Mouse (Mus musculus): Measurements from ENCODE around the gene Zfp648. TPM values are rescaled to one million over a fixed set of nuclear protein-coding genes. Genes with fewer than 3 reads are reported as not detected.

Gene Zfp648
- polyA plus RNA-seq, 1 experiment from 2014 or later, result 0.33 TPM

DNA sequence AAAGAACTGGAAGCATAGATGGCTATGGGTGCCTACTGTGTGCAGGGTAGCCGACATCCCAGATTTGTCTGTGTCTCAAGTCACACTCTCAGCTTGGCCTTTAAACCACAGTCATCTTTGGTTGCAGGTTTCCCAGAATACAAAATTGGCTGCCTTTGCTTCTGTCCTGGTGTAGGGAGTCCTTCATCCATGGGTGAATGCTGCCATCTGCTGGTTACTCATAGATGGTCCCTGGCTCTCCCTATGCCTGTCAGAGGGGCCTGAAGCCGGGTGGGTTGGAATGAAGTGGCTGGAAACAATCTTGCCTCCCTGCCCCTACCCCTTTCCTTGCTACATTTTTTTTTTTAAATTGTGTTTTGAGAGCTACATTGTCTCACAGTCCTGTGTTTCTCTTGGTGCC lies 20.0 kb upstream of the Zfp648 start:
- Histone ChIP-seq H3K9ac (ENCODE audit: low read length) (no peak overlapping the region), H3K36me3 (ENCODE audit: control insufficient read depth, insufficient read depth, low read length) (no peaks in the 10 kb centered on the region), H3K9me3 (ENCODE audit: control insufficient read depth, low read length) (no peaks in the 10 kb centered on the region), H3K4me2 (ENCODE audit: low read depth, low read length) (no peak overlapping the region), H3K27me3 (ENCODE audit: control insufficient read depth, insufficient read depth, low read depth, low read length) (no peaks in the 10 kb centered on the region), H3K27ac (ENCODE audit: low read length) (no peak overlapping the region), H3K4me1 (replicated peaks; ENCODE audit: control insufficient read depth, insufficient read depth, low read length) (no peaks in the 10 kb centered on the region), H3K4me3 (ENCODE audit: low read length) (no peak overlapping the region)
- WGBS, result 30% methylated on average over 2 of the region's 2 CpGs
- ATAC-seq (ENCODE audit: low read depth), result peak; percentile 82

DNA sequence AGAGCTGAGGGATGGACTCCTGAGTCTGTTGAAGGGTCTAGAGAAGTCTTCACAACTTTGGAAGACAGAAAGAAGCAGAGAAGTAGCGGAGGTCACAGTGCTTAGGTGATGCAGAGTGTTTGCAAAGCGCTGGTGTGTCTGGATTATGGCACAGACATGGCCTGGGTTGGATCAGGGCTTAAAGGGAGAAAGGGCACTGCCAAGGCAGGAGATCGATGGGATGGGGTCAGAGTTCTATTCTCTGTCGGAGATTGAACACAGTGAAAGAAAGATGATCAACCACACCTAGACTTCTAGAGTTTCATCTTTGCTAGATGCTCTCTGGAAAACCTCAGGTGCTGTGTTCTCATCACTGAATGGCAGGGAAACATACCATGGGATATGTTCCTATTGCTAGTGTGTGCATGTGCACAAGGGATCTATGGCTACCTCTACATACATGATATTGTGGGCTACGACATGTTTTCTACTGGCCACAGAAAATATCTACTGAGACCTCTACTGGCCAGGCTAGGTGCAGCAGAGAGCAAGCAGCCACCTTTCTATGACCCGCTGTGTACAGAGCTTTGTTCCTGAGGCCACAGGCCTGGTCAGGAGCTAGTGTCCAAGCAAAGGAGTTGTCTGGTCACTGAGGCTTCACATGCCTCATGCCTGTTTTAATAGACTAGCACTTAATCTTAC lies 18.5 kb upstream of the Zfp648 start:
- H3K4me1 ChIP-seq (replicated peaks; ENCODE audit: control insufficient read depth, insufficient read depth, low read length), result no peaks in the 10 kb centered on the region
- H3K9me3 ChIP-seq (ENCODE audit: control insufficient read depth, low read length), result no peaks in the 10 kb centered on the region
- 0 out of 2 replicates have a peak, but pooled peaks have one; percentile 47 for ATAC-seq (ENCODE audit: low read depth)
- no peak overlapping the region for H3K4me2 ChIP-seq (ENCODE audit: low read depth, low read length)
- no peak overlapping the region; the same call in 1 of the 2 replicates for H3K27ac ChIP-seq (ENCODE audit: low read length)
- H3K27me3 ChIP-seq (ENCODE audit: control insufficient read depth, insufficient read depth, low read depth, low read length), result no peaks in the 10 kb centered on the region
- WGBS, result 60% methylated on average over 6 of the region's 6 CpGs
- H3K4me3 ChIP-seq (ENCODE audit: low read length), result no peak overlapping the region
- no peaks in the 10 kb centered on the region for H3K36me3 ChIP-seq (ENCODE audit: control insufficient read depth, insufficient read depth, low read length)
- H3K9ac ChIP-seq (ENCODE audit: low read length), result no peak overlapping the region

GRCm38 (mm10) chr1:154183077-154183751 lies 17.8 kb upstream of the Zfp648 start:
- no peak overlapping the region for H3K9ac ChIP-seq (ENCODE audit: low read length)
- peak overlapping the region; percentile 11 for H3K27ac ChIP-seq (ENCODE audit: low read length)
- H3K4me2 ChIP-seq (ENCODE audit: low read depth, low read length), result no peak overlapping the region
- H3K36me3 ChIP-seq (ENCODE audit: control insufficient read depth, insufficient read depth, low read length), result no peaks in the 10 kb centered on the region
- no peaks in the 10 kb centered on the region for H3K27me3 ChIP-seq (ENCODE audit: control insufficient read depth, insufficient read depth, low read depth, low read length)
- no peaks in the 10 kb centered on the region for H3K9me3 ChIP-seq (ENCODE audit: control insufficient read depth, low read length)
- 52% methylated on average over 7 of the region's 7 CpGs for WGBS
- H3K4me3 ChIP-seq (ENCODE audit: low read length), result no peak overlapping the region
- peak; percentile 39; the same call in 1 of the 2 replicates for ATAC-seq (ENCODE audit: low read depth)
- H3K4me1 ChIP-seq (replicated peaks; ENCODE audit: control insufficient read depth, insufficient read depth, low read length), result no peaks in the 10 kb centered on the region

GRCm38 (mm10) chr1:154188229-154188628 lies 12.8 kb upstream of the Zfp648 start:
- no peak overlapping the region for H3K4me2 ChIP-seq (ENCODE audit: low read depth, low read length)
- H3K9me3 ChIP-seq (ENCODE audit: control insufficient read depth, low read length), result 0 out of 2 replicates have a peak, but pooled peaks cover 2% of the 10 kb centered on the region
- H3K9ac ChIP-seq (ENCODE audit: low read length), result no peak overlapping the region
- ATAC-seq (ENCODE audit: low read depth), result no peak
- H3K4me3 ChIP-seq (ENCODE audit: low read length), result no peak overlapping the region
- 72% methylated on average over 4 of the region's 4 CpGs for WGBS
- no peaks in the 10 kb centered on the region for H3K4me1 ChIP-seq (replicated peaks; ENCODE audit: control insufficient read depth, insufficient read depth, low read length)
- no peak overlapping the region for H3K27ac ChIP-seq (ENCODE audit: low read length)
- H3K27me3 ChIP-seq (ENCODE audit: control insufficient read depth, insufficient read depth, low read depth, low read length), result no peaks in the 10 kb centered on the region
- no peaks in the 10 kb centered on the region for H3K36me3 ChIP-seq (ENCODE audit: control insufficient read depth, insufficient read depth, low read length)

DNA sequence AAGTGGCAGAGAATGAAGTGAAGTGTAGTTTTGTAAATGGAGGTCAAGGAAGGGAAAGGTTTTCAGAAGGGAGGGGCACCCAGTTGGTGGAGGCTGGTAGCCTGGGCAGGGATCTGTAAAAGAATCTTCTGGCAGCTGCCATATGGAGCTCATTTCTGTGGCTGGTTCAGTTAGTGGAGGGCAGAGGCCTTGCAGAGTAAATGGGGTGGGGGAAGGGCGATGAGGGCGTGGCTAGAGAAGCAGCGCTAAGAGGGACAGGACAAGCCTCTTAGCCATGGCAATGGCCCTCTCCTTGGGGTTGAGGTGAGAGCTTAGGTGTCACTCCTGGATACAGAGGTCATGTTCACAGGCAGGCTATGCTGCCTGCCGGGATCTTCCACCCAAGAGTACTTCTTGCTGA lies 12.4 kb upstream of the Zfp648 start:
- Histone ChIP-seq H3K36me3 (ENCODE audit: control insufficient read depth, insufficient read depth, low read length) (no peaks in the 10 kb centered on the region), H3K4me3 (ENCODE audit: low read length) (no peak overlapping the region), H3K9ac (ENCODE audit: low read length) (no peak overlapping the region), H3K27me3 (ENCODE audit: control insufficient read depth, insufficient read depth, low read depth, low read length) (no peaks in the 10 kb centered on the region), H3K4me2 (ENCODE audit: low read depth, low read length) (no peak overlapping the region), H3K4me1 (replicated peaks; ENCODE audit: control insufficient read depth, insufficient read depth, low read length) (no peaks in the 10 kb centered on the region), H3K9me3 (ENCODE audit: control insufficient read depth, low read length) (0 out of 2 replicates have a peak, but pooled peaks cover 2% of the 10 kb centered on the region), H3K27ac (ENCODE audit: low read length) (no peak overlapping the region)
- 29% methylated on average over 4 of the region's 4 CpGs for WGBS
- ATAC-seq (ENCODE audit: low read depth), result no peak

DNA sequence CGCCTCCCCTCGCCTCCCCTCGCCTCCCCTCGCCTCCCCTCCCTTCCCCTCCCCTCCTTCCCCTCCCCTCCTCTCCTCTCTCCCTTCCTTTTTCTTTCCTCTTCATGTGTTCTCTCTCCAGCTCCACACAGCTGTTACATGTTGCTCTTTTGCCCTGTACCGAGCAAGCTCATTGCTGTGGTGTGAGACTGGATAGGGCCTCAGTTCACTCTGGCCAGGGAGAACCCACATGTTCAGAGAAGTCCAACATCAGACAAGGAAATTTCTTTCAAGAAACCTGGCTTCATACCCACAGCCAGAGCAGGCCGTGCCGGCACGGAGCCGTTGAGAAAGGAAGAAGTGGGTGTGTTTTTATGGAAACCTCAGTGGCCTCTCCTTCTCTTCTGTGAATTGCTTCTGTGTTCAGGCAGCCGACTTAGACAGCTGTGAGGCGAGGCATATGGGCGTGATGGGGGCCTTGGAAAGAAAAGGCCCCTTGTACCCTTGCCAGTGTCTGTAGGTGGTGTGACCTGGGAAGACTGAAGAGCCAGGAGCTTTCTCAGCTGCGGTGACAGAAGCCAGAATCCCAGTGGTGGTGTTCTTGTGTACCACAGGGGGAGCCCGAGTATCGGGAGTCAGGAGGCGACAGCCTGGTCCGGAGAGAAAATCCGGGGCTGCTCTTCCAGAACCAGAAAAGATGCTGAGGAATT lies 11.0 kb upstream of the Zfp648 start:
- H3K4me1 ChIP-seq (replicated peaks; ENCODE audit: control insufficient read depth, insufficient read depth, low read length), result no peaks in the 10 kb centered on the region
- H3K4me2 ChIP-seq (ENCODE audit: low read depth, low read length), result no peak overlapping the region
- no peaks in the 10 kb centered on the region for H3K36me3 ChIP-seq (ENCODE audit: control insufficient read depth, insufficient read depth, low read length)
- H3K9me3 ChIP-seq (ENCODE audit: control insufficient read depth, low read length), result 0 out of 2 replicates have a peak, but pooled peaks cover 2% of the 10 kb centered on the region
- no peak overlapping the region for H3K9ac ChIP-seq (ENCODE audit: low read length)
- H3K27me3 ChIP-seq (ENCODE audit: control insufficient read depth, insufficient read depth, low read depth, low read length), result no peaks in the 10 kb centered on the region
- H3K4me3 ChIP-seq (ENCODE audit: low read length), result no peak overlapping the region
- no peak for ATAC-seq (ENCODE audit: low read depth)
- H3K27ac ChIP-seq (ENCODE audit: low read length), result no peak overlapping the region
- WGBS, result 58% methylated on average over 14 of the region's 18 CpGs

DNA sequence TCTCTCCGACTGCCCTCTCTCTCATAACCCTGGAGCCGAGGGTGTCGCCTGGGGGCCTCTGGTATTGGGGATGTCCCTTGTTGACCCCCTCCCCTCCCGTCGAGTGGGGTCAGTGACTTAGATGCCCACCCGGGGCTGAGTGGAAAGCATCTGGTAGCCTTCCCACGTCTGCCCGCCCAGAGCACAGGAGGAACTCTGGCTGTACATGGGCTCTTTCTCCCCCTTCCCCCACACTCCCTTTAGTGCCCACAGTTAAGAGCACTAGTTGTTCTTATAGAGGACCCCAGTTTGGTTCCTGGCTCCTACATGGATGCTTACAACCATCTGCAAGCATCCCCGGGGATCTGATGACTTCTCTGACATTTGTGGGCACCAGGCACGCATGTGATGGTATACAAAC lies 2.1 kb upstream of the Zfp648 start:
- Histone ChIP-seq H3K27ac (ENCODE audit: low read length) (no peak overlapping the region), H3K4me1 (replicated peaks; ENCODE audit: control insufficient read depth, insufficient read depth, low read length) (no peaks in the 10 kb centered on the region), H3K27me3 (ENCODE audit: control insufficient read depth, insufficient read depth, low read depth, low read length) (peaks cover 10% of the 10 kb centered on the region), H3K4me3 (ENCODE audit: low read length) (no peak overlapping the region), H3K9ac (ENCODE audit: low read length) (no peak overlapping the region), H3K36me3 (ENCODE audit: control insufficient read depth, insufficient read depth, low read length) (no peaks in the 10 kb centered on the region), H3K4me2 (ENCODE audit: low read depth, low read length) (no peak overlapping the region), H3K9me3 (ENCODE audit: control insufficient read depth, low read length) (no peaks in the 10 kb centered on the region)
- no peak for ATAC-seq (ENCODE audit: low read depth)
- WGBS, result 88% methylated on average over 10 of the region's 10 CpGs

GRCm38 (mm10) chr1:154202580-154202979 lies 1.6 kb downstream of the Zfp648 start:
- Histone ChIP-seq H3K9ac (ENCODE audit: low read length) (no peak overlapping the region), H3K4me3 (ENCODE audit: low read length) (no peak overlapping the region), H3K27ac (ENCODE audit: low read length) (no peak overlapping the region), H3K27me3 (ENCODE audit: control insufficient read depth, insufficient read depth, low read depth, low read length) (peaks cover 35% of the 10 kb centered on the region), H3K4me2 (ENCODE audit: low read depth, low read length) (no peak overlapping the region), H3K9me3 (ENCODE audit: control insufficient read depth, low read length) (no peaks in the 10 kb centered on the region), H3K4me1 (replicated peaks; ENCODE audit: control insufficient read depth, insufficient read depth, low read length) (peaks cover 3% of the 10 kb centered on the region; the same call in 1 of the 2 replicates), H3K36me3 (ENCODE audit: control insufficient read depth, insufficient read depth, low read length) (no peaks in the 10 kb centered on the region)
- 0 out of 2 replicates have a peak, but pooled peaks have one; percentile 17 for ATAC-seq (ENCODE audit: low read depth)
- 74% methylated on average over 8 of the region's 8 CpGs for WGBS

GRCm38 (mm10) chr1:154203386-154203785 lies 2.4 kb downstream of the Zfp648 start:
- Histone ChIP-seq H3K4me1 (replicated peaks; ENCODE audit: control insufficient read depth, insufficient read depth, low read length) (peaks cover 3% of the 10 kb centered on the region; the same call in 1 of the 2 replicates), H3K4me3 (ENCODE audit: low read length) (no peak overlapping the region), H3K27me3 (ENCODE audit: control insufficient read depth, insufficient read depth, low read depth, low read length) (peaks cover 35% of the 10 kb centered on the region), H3K27ac (ENCODE audit: low read length) (no peak overlapping the region), H3K36me3 (ENCODE audit: control insufficient read depth, insufficient read depth, low read length) (no peaks in the 10 kb centered on the region), H3K9ac (ENCODE audit: low read length) (no peak overlapping the region), H3K9me3 (ENCODE audit: control insufficient read depth, low read length) (no peaks in the 10 kb centered on the region), H3K4me2 (ENCODE audit: low read depth, low read length) (no peak overlapping the region)
- ATAC-seq (ENCODE audit: low read depth), result no peak
- WGBS, result 88% methylated on average over 5 of the region's 5 CpGs

Measured in lung, embryonic 16.5 days (tissue).